Comparison of ENCODE assay signal across 25 mouse cellular contexts in genomic region chr7:101053136-101053535, GRCm38 (mm10).
"Had no signal": no experiment of that assay in that cellular context is flagged by ENCODE, and none has a peak within 500 bp of the region (broad histone marks: within the 10 kb centered on the region; RNA-seq: fewer than 3 reads in every experiment).

No protein-coding gene starts in this region.

- H3K27ac ChIP-seq: kidney, postnatal 0 days; layer of hippocampus, adult 2 months; limb, embryonic 10.5 days; limb, embryonic 13.5 days; liver, embryonic 12.5 days; liver, embryonic 15.5 days; lung, embryonic 15.5 days; midbrain, embryonic 10.5 days; midbrain, embryonic 13.5 days; neural tube, embryonic 13.5 days; stomach, embryonic 15.5 days had no signal

- H3K4me3 ChIP-seq: layer of hippocampus, adult 2 months; limb, embryonic 10.5 days; limb, embryonic 13.5 days; liver, embryonic 12.5 days; liver, embryonic 15.5 days; lung, embryonic 15.5 days; megakaryocyte, embryonic 14.5 days; midbrain, embryonic 10.5 days; midbrain, embryonic 13.5 days; myocyte; neural tube, embryonic 13.5 days; stomach, embryonic 15.5 days had no signal

- H3K4me1 ChIP-seq: stomach, embryonic 15.5 days had no signal

- DNase-seq: kidney, postnatal 25 days; layer of hippocampus, adult 9-11 months; liver; lung, adult 18-20 months; lung, postnatal 10 days; lung, postnatal 36 days; retina, postnatal 1 day; right cerebral cortex, postnatal 25 days; spleen, adult 18-20 months; thymus, adult 2 months; thymus, postnatal 14 days; thymus, postnatal 4 days had no signal

- H3K36me3 ChIP-seq: limb, embryonic 10.5 days; limb, embryonic 13.5 days; liver, embryonic 12.5 days; liver, embryonic 15.5 days; lung, embryonic 15.5 days; midbrain, embryonic 10.5 days; midbrain, embryonic 13.5 days; neural tube, embryonic 13.5 days; stomach, embryonic 15.5 days had no signal

- H3K27me3 ChIP-seq: limb, embryonic 13.5 days; liver, embryonic 12.5 days; liver, embryonic 15.5 days; lung, embryonic 15.5 days; midbrain, embryonic 13.5 days; neural tube, embryonic 13.5 days; stomach, embryonic 15.5 days had no signal
